ENCODE assay signal across 13 mouse cellular contexts in genomic region chr16:21538889-21539288, GRCm38 (mm10).
DNase-seq lines count a peak whose midpoint lies in the region; ATAC-seq and TF ChIP-seq lines count a peak whose summit lies in the region.
"Had no signal": no experiment of that assay in that cellular context is flagged by ENCODE, and none has a peak within 500 bp of the region (broad histone marks: within the 10 kb centered on the region; RNA-seq: fewer than 3 reads in every experiment).

No protein-coding gene starts in this region.

- H3K4me3 ChIP-seq in hindbrain, postnatal 0 days (ENCODE audit: low read length) = no peak overlapping the region
- H3K4me3 ChIP-seq in hindbrain, embryonic 14.5 days (replicated peaks; ENCODE audit: low read length) = no peak overlapping the region
- H3K4me3 ChIP-seq in lung, postnatal 0 days (ENCODE audit: low read depth, low read length) = no peak overlapping the region
- H3K4me3 ChIP-seq in lung, adult 2 months (replicated peaks; ENCODE audit: extremely low read depth, low read depth, low read length) = no peak overlapping the region
- H3K4me3 ChIP-seq: heart, embryonic 10.5 days; hindbrain, embryonic 10.5 days; liver, embryonic 13.5 days had no signal

- DNase-seq in CD4-positive, CD25-positive, alpha-beta regulatory T cell, adult 2 months (ENCODE audit: low read depth, low spot score) = peak; percentile 4
- no peak for DNase-seq in hindbrain, postnatal 0 days (ENCODE audit: low spot score)
- DNase-seq in hindbrain, embryonic 14.5 days (ENCODE audit: low spot score) = no peak
- no peak for DNase-seq in lung, postnatal 0 days (ENCODE audit: low spot score)
- no peak for DNase-seq in lung, adult 2 months
- DNase-seq in retina, embryonic 14.5 days (ENCODE audit: low spot score) = peak; percentile 21
- no peak for DNase-seq in ovary, adult 18-20 months (ENCODE audit: low spot score)
- DNase-seq: cerebellum, adult 8-10 months; liver, embryonic 13.5 days; thymus, adult 18-20 months had no signal

- no peak for TF ChIP-seq EP300 in lung, postnatal 0 days (IDR thresholded peaks at IDR 0.05)

- no peak overlapping the region for H3K4me2 ChIP-seq in hindbrain, postnatal 0 days (ENCODE audit: low read depth, low read length)
- H3K4me2 ChIP-seq in hindbrain, embryonic 14.5 days (replicated peaks) = no peak overlapping the region
- no peak overlapping the region for H3K4me2 ChIP-seq in lung, postnatal 0 days (replicated peaks; ENCODE audit: low read depth, low read length)
- H3K4me2 ChIP-seq: liver, embryonic 13.5 days had no signal

- H3K36me3 ChIP-seq in hindbrain, postnatal 0 days (ENCODE audit: insufficient read depth, low read length) = 0 out of 2 replicates have a peak, but pooled peaks cover 2% of the 10 kb centered on the region
- peaks cover 29% of the 10 kb centered on the region for H3K36me3 ChIP-seq in hindbrain, embryonic 14.5 days (replicated peaks; ENCODE audit: control insufficient read depth, insufficient read depth)
- H3K36me3 ChIP-seq in lung, postnatal 0 days (ENCODE audit: insufficient read depth, low read length) = no peaks in the 10 kb centered on the region
- H3K36me3 ChIP-seq: hindbrain, embryonic 10.5 days; liver, embryonic 13.5 days had no signal

- no peaks in the 10 kb centered on the region for H3K27me3 ChIP-seq in hindbrain, postnatal 0 days (ENCODE audit: insufficient read depth, low read length)
- no peaks in the 10 kb centered on the region for H3K27me3 ChIP-seq in hindbrain, embryonic 14.5 days (ENCODE audit: control insufficient read depth, insufficient read depth, low read length)
- H3K27me3 ChIP-seq in lung, postnatal 0 days (replicated peaks; ENCODE audit: insufficient read depth, low read length) = no peaks in the 10 kb centered on the region
- H3K27me3 ChIP-seq: liver, embryonic 13.5 days had no signal

- no peak for ATAC-seq in CD4-positive, CD25-positive, alpha-beta regulatory T cell, adult 4 months
- ATAC-seq in hindbrain, postnatal 0 days = no peak
- ATAC-seq in hindbrain, embryonic 14.5 days (ENCODE audit: low FRiP score) = no peak
- no peak for ATAC-seq in lung, postnatal 0 days

- H3K9me3 ChIP-seq in hindbrain, postnatal 0 days (ENCODE audit: low read length) = no peaks in the 10 kb centered on the region
- H3K9me3 ChIP-seq in hindbrain, embryonic 14.5 days (ENCODE audit: control insufficient read depth, low read length) = no peaks in the 10 kb centered on the region
- no peaks in the 10 kb centered on the region for H3K9me3 ChIP-seq in lung, postnatal 0 days (ENCODE audit: low read length)
- H3K9me3 ChIP-seq: heart, embryonic 10.5 days; hindbrain, embryonic 10.5 days; liver, embryonic 13.5 days had no signal

- peak; percentile 48 for TF ChIP-seq CTCF in hindbrain, postnatal 0 days (IDR thresholded peaks at IDR 0.05; ENCODE audit: low read depth)
- TF ChIP-seq CTCF in lung, postnatal 0 days (IDR thresholded peaks at IDR 0.05) = peak; percentile 53
- no peak for TF ChIP-seq CTCF in lung, adult 2 months (IDR thresholded peaks at IDR 0.05; ENCODE audit: insufficient read depth, low read length)

- H3K4me1 ChIP-seq in hindbrain, postnatal 0 days (ENCODE audit: insufficient read depth, low read length) = no peaks in the 10 kb centered on the region
- no peaks in the 10 kb centered on the region for H3K4me1 ChIP-seq in hindbrain, embryonic 14.5 days (replicated peaks; ENCODE audit: control insufficient read depth, insufficient read depth, low read length)
- H3K4me1 ChIP-seq in lung, postnatal 0 days (ENCODE audit: insufficient read depth, low read depth, low read length) = no peaks in the 10 kb centered on the region
- H3K4me1 ChIP-seq in lung, adult 2 months (ENCODE audit: control insufficient read depth, insufficient read depth, low read length) = no peaks in the 10 kb centered on the region
- H3K4me1 ChIP-seq: hindbrain, embryonic 10.5 days; liver, embryonic 13.5 days had no signal

- WGBS in hindbrain, postnatal 0 days = 56% methylated on average over 2 of the region's 2 CpGs
- WGBS in hindbrain, embryonic 14.5 days = 55% methylated on average over 2 of the region's 2 CpGs
- WGBS in lung, postnatal 0 days = 72% methylated on average over 2 of the region's 2 CpGs
- WGBS in lung, adult 2 months = 67% methylated on average over 2 of the region's 2 CpGs

- no peak overlapping the region for H3K27ac ChIP-seq in hindbrain, postnatal 0 days
- H3K27ac ChIP-seq in hindbrain, embryonic 14.5 days = no peak overlapping the region
- H3K27ac ChIP-seq in lung, postnatal 0 days (ENCODE audit: low read length) = no peak overlapping the region
- H3K27ac ChIP-seq: heart, embryonic 10.5 days; hindbrain, embryonic 10.5 days; liver, embryonic 13.5 days had no signal

- no peak overlapping the region for H3K9ac ChIP-seq in hindbrain, postnatal 0 days (replicated peaks; ENCODE audit: low read length)
- H3K9ac ChIP-seq in hindbrain, embryonic 14.5 days = no peak overlapping the region
- no peak overlapping the region for H3K9ac ChIP-seq in lung, postnatal 0 days (replicated peaks; ENCODE audit: low read depth)
- H3K9ac ChIP-seq: liver, embryonic 13.5 days had no signal

- TF ChIP-seq POLR2A in lung, adult 2 months (IDR thresholded peaks at IDR 0.05; ENCODE audit: borderline replicate concordance, extremely low read depth, low read depth, low read length) = no peak

Comparison
In these comparisons a context has a peak if more than half of its experiments do, and no peak if none do; other contexts are left out.
1. DNase-seq: peak in CD4-positive, CD25-positive, alpha-beta regulatory T cell, adult 2 months (single experiment) and retina, embryonic 14.5 days (single experiment); none in hindbrain, postnatal 0 days (single experiment), hindbrain, embryonic 14.5 days (single experiment), lung, postnatal 0 days (single experiment), lung, adult 2 months (single experiment) and ovary, adult 18-20 months (single experiment).